Mouse (Mus musculus) left cerebral cortex, postnatal 10 days (tissue): Measurements from ENCODE around the gene Sdc3. TPM values are rescaled to one million over a fixed set of nuclear protein-coding genes. Genes with fewer than 3 reads are reported as not detected.

Experiments used
- DNase-seq, 2 experiments: peaks; one replicate each; pipeline ENCODE4 v3.0.0; 2021 to 2022; ENCODE audit warnings: low spot score in 2 of 2, mixed read lengths in 1 of 2; ENCODE audit errors: extremely low spot score in 1 of 2
- intact Hi-C: fragments of 180-260 bp; cut with DNase I; formaldehyde crosslinking; loops from one replicate; pipeline ENCODE4 v1.15.1; 2025
- total RNA-seq, 2 experiments: library from RNA; stranded (reverse); gene quantifications; 2 replicates each; pipeline ENCODE4 v1.2.3; 2021

Sdc3 gene
- 100 to 1,000 TPM; 385 to 392 TPM for total RNA-seq

DNA sequence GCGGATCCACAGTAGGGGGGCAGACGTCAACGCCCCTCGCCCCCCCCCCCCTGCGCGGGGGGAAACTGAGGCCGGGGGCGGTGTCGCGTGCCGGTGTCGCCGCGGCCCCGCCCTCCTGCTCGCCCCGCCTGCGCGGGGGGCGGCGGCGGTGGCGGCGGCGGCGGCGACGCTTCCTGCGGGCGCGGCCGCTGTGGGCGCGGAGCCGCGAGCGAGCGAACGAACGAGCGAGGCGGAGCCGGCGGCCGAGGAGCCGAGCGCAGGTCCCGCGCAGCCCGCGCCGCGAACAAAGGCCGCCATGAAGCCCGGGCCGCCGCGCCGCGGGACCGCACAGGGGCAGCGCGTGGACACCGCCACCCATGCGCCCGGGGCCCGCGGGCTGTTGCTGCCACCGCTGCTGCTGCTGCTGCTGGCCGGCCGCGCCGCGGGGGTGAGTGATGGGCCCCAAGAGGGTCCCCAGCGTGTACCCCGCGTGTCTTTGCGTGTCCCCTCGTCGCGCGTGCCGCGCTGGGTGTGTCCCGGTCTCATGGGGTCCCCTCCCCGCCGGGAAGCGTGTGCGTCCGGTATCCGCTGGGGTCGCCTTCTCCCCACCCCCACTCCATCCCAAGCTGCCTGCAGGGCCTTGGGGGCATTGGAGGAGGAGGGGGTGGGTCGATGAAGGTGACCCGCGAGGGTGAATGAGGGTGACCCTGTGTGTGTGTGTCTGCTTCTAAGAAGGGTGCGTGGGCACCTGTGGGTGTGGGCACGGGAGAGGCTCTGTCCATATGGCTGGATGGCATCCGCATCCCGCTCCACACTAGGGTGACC lies at the start of gene Sdc3:
TSS of gene Sdc3 (plus strand) at position 162 of the 804 bp plus-strand sequence.
- intact Hi-C loops = no loop called here
- peak in 1 of 2 experiments; percentile 74 for DNase-seq

DNA sequence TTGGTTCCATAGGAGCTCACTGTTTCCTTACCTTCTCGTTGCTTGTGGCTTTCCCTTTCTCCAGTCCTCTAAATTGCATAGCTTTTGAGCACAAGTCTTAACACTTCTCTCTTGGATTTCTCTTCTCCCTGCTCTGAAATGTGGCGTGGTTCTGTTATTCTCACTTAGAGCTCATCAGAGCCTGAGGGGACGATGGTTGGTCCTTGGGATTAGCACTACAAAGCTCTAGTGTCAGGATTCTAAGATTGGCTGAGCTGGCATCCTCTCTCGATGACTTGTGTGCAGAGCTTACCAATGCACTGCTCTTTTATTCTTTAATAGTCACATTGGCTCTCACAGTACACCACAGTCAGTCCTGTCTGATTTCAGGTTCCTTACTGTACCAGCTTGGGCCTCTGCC lies 48.3 kb upstream of the Sdc3 start:
- no peak for DNase-seq
- intact Hi-C loops = no loop called here

DNA sequence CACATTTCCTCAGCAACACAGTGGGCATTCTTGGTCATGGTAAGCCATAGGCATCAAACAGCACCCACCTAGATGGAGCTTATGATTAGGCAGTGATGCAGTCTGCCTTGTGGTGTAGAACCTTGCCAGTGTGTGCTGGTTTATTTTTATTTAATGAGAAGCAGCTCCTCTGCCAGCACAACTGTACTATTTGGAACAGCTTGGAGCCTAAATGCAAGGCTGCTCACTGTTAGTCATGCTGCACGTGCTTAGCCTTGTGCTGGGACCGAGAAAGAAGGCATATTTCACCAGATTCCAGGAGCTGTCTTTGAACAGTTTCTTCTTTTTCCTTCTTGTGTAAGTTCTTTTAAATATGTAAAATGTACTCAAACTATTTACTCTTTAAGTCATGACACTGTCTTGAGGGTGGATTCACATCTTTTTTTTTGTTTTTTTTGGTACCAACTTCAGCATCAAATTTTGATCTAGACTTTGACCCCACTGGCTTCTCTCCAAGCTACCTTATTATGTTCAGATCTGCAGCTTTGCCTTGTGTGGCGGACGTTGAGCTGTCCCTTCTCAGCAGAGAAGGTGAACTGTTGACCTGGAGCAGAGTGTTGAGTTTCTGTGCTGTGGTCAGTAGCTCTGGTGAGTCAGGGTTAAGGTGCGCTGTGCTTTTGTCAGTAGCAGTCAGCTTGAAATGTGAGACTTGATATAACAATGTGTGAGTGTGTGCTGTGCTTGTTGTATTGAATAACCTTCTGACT lies 46.6 kb upstream of the Sdc3 start:
- intact Hi-C loops = no loop called here
- DNase-seq = peak; percentile 45 to 79

DNA sequence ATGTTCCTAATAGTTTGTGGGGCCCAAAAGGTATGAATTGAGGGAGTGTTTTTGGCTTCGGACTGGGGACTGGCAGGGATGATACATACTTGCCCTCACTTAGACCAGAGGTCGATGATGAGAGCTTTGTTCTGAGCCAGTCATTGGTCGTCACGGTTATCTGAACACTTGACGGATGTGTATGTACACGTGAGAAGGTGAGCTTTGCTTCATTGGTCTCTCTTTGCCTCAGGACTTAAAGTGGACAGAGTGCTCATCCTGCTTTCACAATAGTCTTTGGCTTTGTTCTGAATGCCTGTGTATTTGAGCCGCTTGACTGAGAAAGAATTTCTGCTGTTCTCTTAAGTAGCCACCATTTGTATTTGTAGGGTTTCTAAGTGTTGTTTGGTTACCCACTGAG lies 42.8 kb upstream of the Sdc3 start:
- intact Hi-C loops = no loop called here
- DNase-seq = no peak

DNA sequence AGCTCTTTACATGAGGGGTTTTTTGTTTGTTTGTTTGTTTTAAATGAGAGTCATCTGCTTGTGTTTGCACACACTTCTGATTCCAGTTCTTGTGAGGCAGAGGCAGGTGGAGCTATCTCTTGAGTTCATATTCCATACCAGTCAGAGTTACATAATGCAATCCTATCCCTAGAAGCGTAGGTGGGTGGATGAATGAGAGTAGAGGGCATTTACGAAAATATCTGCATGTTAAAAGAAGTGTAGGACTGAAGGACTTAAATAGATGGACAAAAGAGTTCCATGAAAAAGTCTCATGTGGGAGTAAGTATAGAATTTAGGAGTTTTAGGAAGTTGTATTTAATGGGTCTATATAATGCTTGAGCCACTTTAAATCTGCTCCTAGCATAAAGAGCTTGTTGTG lies 40.4 kb upstream of the Sdc3 start:
- DNase-seq = no peak
- intact Hi-C loops = no loop called here

DNA sequence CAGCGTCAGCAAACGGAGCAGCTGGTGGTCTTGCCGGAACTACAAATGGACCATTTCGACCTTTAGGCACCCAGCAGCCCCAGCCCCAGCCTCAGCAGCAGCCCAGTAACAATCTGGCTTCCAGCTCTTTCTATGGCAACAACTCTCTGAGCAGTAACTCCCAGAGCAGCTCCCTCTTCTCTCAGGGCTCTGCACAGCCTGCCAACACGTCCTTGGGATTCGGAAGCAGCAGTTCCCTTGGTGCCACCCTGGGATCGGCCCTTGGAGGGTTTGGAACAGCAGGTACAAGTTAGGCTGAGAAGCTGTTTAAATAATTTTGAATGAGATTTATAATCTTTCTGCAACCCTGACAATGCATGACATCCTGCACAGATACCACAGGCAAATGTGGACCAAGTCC lies 39.7 kb upstream of the Sdc3 start:
- intact Hi-C loops = no loop called here
- DNase-seq = no peak

DNA sequence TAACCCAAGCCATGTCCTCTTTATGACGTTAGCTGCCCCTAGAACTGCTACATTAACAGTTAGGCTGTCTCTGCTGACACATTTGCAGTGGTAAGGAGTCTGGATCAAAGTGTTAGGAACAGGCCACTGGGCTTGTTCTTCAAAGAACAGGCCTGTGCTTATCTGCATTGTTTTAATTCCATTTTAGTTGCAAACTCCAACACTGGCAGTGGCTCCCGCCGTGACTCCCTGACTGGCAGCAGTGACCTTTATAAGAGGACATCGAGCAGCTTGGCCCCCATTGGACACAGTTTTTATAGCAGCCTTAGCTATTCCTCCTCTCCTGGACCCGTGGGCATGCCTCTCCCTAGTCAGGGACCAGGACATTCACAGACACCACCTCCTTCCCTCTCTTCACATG lies 38.6 kb upstream of the Sdc3 start:
- DNase-seq = no peak
- intact Hi-C loops = no loop called here

DNA sequence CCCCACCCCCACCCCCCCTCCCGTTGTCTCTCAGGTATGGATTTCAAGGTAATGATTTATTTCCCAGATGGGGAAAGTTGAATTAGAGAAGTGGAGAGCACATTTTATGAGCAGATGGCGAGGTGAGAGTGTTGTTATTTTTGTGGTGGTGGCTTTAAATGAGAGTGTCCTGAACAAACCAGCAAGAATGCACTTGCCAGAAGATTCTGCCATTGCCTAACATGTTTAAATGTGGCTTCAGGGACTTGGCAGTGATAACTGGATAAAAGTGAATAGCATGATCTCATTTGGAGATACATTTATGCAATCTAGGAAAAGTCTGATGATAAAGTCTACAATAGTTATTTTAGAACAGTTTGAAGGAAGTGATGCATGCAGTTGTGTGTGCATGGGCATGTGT lies 37.6 kb upstream of the Sdc3 start:
- intact Hi-C loops = no loop called here
- no peak for DNase-seq

DNA sequence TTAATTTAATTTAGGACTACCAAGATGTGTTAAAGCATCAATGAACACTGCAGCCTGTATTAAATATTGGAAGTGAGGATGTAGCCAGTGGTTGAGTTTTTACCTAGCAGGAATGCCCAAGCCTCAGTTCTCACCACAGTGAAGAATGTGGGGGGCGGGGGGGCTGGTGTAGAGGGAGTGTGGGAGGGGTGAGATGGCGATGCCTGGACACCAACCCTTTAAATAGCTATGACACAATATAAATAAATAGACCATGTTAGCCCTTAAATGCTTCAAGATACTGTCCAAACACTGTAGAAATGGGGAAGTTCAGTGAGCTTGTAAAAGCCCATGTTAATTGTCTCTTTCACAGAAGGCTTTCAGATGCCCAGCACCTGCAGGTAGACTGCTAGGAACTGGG lies 32.5 kb upstream of the Sdc3 start:
- no peak for DNase-seq
- intact Hi-C loops = no loop called here

DNA sequence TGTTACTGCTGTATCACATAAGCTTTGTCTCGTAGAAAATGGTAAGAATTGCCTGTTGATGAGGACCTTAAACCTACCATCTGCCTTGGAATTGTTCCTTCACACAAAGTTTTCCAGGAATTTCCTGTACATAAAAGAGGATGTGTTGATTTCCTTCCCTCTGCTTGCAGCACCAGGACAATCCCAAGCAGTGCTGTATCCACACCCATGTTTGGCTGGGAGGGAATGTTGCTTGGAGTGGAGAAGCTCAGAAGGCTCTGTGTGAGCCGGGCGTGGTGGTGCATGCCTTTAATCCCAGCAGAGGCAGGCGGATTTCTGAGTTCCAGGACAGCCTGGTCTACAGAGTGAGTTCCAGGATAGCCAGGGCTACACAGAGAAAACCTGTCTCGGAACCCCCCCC lies 30.5 kb upstream of the Sdc3 start:
- peak in 1 of 2 experiments; percentile 25 for DNase-seq
- intact Hi-C loops = no loop called here

DNA sequence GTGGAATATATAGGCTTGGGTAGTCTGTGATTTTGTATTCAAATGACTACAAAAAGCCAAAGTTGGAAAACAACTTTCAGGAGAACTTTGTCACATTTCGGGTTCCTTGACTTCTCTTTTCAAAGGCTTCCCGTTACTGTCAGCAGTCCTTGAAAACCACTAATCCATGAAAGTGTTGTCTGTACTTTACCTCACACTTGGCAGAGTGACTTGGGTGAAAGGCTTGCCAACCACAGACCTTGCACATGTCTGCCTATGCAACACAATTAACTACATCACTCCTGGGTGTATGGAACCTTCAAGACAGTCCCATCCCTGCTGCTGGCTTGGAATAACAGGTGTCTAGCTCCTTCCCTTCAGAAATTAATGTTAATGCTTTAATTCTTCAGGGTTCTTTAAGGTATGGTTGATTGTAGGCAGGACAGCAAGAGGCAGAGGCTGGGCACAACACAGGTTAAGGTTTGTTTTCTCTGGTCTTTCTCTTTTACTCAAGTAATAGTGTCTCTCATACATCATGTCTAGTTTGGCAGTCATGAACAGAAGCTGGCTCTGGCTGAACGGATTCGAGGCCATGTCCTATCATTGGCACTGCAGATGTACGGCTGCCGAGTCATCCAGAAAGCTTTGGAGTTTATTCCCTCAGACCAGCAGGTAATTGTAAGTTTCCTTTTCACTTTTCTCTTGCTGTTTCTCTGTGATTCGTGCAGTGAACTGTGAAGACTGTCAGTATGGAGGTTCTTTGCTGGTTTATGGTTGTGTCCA lies 26.8 kb upstream of the Sdc3 start:
- no peak for DNase-seq
- intact Hi-C loops = no loop called here

DNA sequence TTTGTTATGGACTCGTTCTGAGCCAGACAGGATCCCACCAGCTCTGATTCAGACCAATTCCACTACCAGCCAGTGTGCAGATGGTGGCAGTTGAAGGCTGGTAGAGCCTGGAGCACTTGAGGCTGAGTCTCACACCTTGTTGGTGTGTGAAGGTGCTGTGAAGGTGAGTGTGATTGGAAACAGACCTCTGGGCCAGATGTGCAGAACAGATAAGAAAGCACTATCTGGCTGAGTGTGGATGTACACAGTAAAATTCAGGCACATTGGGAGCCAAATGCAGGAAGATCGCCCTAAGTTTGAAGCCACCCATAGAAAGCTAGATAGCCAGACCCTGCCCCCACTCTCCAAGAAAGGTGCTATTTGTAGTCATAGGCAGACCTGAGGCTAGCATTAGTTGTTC lies 25.9 kb upstream of the Sdc3 start:
- DNase-seq = no peak
- intact Hi-C loops = no loop called here

DNA sequence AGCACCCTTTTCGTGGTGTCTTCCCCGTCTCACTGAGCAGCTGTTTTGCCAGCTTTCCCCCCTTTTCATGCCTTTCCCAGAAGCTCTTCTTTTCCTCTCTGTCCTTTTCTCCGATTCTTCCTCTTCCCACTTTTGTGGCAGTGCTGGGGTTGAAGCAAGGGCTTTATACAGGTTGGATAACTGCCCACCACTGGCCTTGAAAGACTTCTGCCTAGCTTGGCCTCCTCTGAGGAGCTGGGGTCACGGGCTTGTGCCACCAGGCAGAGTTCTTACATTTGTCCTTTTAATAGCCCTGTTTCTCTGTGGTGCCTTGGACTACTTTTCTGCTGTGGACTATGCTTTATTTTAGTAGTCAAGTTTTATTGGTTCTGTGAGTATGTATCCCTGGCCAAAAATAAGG lies 25.4 kb upstream of the Sdc3 start:
- intact Hi-C loops = no loop called here
- DNase-seq = no peak

DNA sequence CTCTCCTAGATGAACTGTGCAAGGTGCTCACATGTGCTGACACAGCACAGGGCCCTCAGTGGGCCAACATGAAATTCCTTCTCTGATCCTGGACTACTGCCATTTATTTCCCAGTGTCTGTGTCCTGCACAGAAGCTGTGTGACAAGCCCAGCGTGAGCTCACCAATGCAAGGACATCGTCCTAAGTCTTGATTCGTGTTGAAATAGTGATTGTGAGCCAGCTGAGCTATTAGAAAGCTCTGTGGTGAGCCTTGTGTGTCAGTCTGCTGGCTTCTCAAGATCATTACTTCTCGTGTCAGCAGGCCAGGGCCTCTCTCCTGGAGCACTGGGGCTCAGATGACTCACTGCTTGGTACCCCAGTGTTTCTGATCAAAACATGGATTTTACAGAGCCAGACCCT lies 18.4 kb upstream of the Sdc3 start:
- intact Hi-C loops = no loop called here
- no peak for DNase-seq

DNA sequence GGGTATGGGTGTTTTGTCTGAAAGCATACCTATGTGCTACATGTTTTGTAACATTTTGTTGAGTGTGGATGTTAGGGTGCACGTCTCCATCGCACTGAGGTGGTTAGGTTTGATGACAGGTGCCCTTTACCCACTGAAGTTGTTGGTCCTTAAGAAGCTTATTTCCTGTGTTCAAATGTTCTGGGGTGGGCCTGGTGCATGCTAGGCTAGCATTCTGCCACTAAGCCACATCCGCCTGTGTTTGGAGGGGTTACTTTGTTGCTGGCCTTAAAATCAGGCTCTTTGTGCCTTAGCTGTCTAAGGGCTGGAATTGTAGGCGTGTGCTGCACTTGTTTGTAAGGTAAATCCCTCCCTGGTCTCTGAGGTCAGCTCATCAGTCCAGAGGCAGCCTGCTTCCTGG lies 17.5 kb upstream of the Sdc3 start:
- no peak for DNase-seq
- intact Hi-C loops = no loop called here

DNA sequence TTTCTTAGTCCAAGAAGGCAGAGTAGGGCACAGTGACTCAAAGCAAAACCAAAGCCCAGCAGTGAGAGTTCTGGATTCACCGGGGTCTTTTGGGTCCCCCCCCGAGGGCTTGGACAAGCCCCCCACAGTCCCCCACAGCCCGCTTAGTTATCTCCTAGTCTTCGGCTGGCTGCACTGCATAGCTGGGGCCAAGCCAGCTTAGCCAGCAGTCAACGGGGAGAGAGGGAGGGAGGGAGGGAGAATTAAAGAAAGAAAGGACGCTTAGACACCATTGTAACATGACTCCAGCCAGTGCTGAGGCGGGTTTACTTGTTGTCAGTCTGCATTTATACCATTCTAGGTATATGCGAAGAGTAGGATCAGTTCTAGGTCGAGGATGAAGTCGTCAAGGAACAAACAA lies 14.7 kb upstream of the Sdc3 start:
- intact Hi-C loops = no loop called here
- no peak for DNase-seq

DNA sequence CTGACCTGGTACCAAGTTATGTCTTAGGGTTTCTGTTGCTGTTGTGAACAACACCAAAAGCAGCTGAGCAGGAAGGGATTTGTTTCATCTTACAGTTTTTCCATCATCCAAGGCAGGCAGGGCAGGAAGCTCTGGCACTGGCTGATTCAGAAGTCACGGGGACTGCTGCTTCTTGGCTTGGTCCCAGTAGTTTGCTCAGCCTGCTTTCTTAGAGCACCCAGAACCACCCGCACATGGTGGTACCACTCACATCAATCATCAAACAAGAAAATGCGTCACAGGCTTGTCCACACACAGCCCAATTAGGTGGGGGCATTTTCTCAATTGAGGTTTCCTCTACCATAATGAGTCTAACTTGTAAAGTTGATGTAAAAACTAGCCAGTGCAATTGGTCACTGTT lies 13.3 kb upstream of the Sdc3 start:
- no peak for DNase-seq
- intact Hi-C loops = no loop called here

DNA sequence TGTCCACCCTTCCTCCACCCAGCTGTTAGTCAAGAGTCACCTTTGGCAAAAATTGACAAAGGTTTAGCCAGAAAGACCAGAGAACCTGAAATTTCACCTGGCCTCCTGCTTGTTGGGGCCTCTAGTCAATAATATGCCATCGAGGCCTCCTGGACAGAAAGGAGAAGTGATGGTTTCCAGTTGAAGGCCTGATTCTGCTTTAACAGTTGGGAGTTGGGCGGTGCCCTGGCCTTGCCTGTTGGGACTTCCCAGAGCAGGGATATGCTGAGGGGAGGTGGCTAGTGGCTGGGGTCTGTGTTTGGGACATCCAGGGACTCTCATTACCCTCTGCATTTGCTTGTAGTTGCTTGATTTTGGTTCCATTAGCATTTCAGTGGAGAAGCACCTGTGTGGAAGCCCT lies 9.8 kb upstream of the Sdc3 start:
- intact Hi-C loops = loop anchor here (10.0 kb wide), 1 partner anchor 1062 kb away; the partner anchor contains the start of gene Mecr
- DNase-seq = no peak

DNA sequence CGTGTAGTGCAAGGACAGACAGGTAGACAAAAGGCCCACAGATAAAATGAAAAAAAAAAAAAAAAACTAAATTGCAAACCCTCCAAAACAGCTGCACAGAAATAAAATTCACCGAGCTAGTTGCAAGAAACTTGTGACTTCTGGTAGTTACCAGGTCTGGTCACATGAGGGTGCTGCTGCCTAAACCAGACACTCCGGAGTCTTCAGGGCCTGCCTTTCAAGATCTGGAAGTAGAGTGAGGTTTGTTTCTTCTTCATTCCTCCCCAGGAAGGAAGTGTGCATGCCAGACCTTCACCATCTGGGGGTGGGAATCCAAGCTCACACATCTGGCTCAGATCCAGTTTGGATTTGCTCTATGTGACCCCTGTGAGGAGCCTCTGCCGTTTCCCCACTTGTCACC lies 7.6 kb upstream of the Sdc3 start:
- DNase-seq = peak in 1 of 2 experiments; percentile 69
- intact Hi-C loops = loop anchor here (10.0 kb wide), 1 partner anchor 1060 kb away; the partner anchor contains the start of gene Mecr

DNA sequence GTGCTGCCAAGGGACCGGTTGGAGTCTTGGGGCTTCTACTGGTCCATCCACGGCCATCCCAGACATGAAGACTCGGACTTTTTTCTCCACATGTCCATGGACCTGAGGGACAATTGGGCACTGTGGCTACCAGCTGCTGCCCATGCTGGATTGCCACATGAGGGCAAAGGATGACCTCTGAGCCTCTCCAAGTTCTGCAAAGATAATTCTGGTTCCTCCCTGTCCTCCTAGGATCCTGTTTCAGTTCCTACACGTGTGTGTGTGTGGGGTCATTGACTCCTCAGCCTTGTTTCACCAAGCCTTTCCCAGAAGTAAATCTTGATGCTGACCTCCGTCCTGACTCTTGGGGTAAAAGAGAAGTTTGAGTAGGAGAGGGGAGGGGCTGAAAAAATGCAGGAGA lies 4.8 kb upstream of the Sdc3 start:
- intact Hi-C loops = loop anchor here (1.0 to 10.0 kb wide), 2 partner anchors 92 to 1057 kb away; partner anchors contain the start of gene Mecr
- DNase-seq = no peak
